Mouse (Mus musculus) right cerebral cortex, postnatal 25 days (tissue): ENCODE measurements around the gene Isl1.

Experiments
- DNase-seq: peaks from one replicate; pipeline ENCODE4 v3.0.0; 2022

Isl1 gene

GRCm38 (mm10) chr13:116294151-116294461 lies 15.4 kb downstream of the Isl1 start:
- no peak for DNase-seq

GRCm38 (mm10) chr13:116293301-116294150 lies 16.0 kb downstream of the Isl1 start:
- no peak for DNase-seq

GRCm38 (mm10) chr13:116289655-116290054 lies 19.8 kb downstream of the Isl1 start:
- DNase-seq: no peak

- no peak for DNase-seq
Measured at GRCm38 (mm10) chr13:116279207-116279772, 30.2 kb downstream of the Isl1 start.
